Mouse (Mus musculus): Measurements from ENCODE around the gene Ksr2. TPM values are rescaled to one million over a fixed set of nuclear protein-coding genes. Genes with fewer than 3 reads are reported as not detected.

Gene Ksr2
- polyA plus RNA-seq, 1 experiment from 2014 or later = 2.7 TPM

- Histone ChIP-seq H3K36me3 (replicated peaks) (no peaks in the 10 kb centered on the region), H3K9ac (no peak overlapping the region), H3K4me1 (peaks cover 3% of the 10 kb centered on the region; the same call in 1 of the 2 replicates), H3K27me3 (no peaks in the 10 kb centered on the region), H3K9me3 (no peaks in the 10 kb centered on the region), H3K27ac (no peak overlapping the region), H3K4me3 (replicated peaks) (no peak overlapping the region), H3K4me2 (no peak overlapping the region)
- WGBS = 3% methylated on average over 8 of the region's 8 CpGs
- no peak for ATAC-seq (ENCODE audit: low FRiP score)
These were observed 102.8 kb downstream of the Ksr2 start for GRCm38 (mm10) chr5:117516597-117516996.

GRCm38 (mm10) chr5:117519858-117520495 is 106.2 kb downstream of the Ksr2 start:
- Histone ChIP-seq H3K27me3 (no peaks in the 10 kb centered on the region), H3K9me3 (no peaks in the 10 kb centered on the region), H3K27ac (no peak overlapping the region), H3K36me3 (replicated peaks) (no peaks in the 10 kb centered on the region), H3K4me1 (no peaks in the 10 kb centered on the region), H3K4me3 (replicated peaks) (no peak overlapping the region), H3K9ac (no peak overlapping the region), H3K4me2 (no peak overlapping the region)
- WGBS = 39% methylated on average over 4 of the region's 4 CpGs
- no peak for ATAC-seq (ENCODE audit: low FRiP score)

- Histone ChIP-seq H3K4me2 (no peak overlapping the region), H3K4me1 (no peaks in the 10 kb centered on the region), H3K27ac (no peak overlapping the region), H3K4me3 (replicated peaks) (no peak overlapping the region), H3K36me3 (replicated peaks) (no peaks in the 10 kb centered on the region), H3K27me3 (no peaks in the 10 kb centered on the region), H3K9me3 (no peaks in the 10 kb centered on the region), H3K9ac (no peak overlapping the region)
- ATAC-seq (ENCODE audit: low FRiP score) = no peak
- WGBS = 73% methylated on average over 4 of the region's 4 CpGs
These were observed 107.4 kb downstream of the Ksr2 start for GRCm38 (mm10) chr5:117521156-117521555.

- WGBS = 84% methylated on average over 4 of the region's 4 CpGs
- H3K4me1 ChIP-seq = no peaks in the 10 kb centered on the region
These were observed 107.9 kb downstream of the Ksr2 start for GRCm38 (mm10) chr5:117521701-117522100.

GRCm38 (mm10) chr5:117522471-117522870 is 108.7 kb downstream of the Ksr2 start:
- no peaks in the 10 kb centered on the region for H3K27me3 ChIP-seq
- no peak overlapping the region for H3K4me3 ChIP-seq (replicated peaks)
- no peak overlapping the region for H3K27ac ChIP-seq
- H3K9ac ChIP-seq = no peak overlapping the region
- WGBS = 64% methylated on average over 4 of the region's 4 CpGs
- H3K9me3 ChIP-seq = no peaks in the 10 kb centered on the region
- no peak for ATAC-seq (ENCODE audit: low FRiP score)
- no peaks in the 10 kb centered on the region for H3K4me1 ChIP-seq
- H3K4me2 ChIP-seq = no peak overlapping the region
- no peaks in the 10 kb centered on the region for H3K36me3 ChIP-seq (replicated peaks)

More at GRCm38 (mm10) chr5:117521701-117522100, 107.9 kb downstream of the Ksr2 start:
- H3K36me3 ChIP-seq (replicated peaks) = no peaks in the 10 kb centered on the region
- H3K4me3 ChIP-seq (replicated peaks) = no peak overlapping the region
- no peaks in the 10 kb centered on the region for H3K27me3 ChIP-seq
- H3K27ac ChIP-seq = no peak overlapping the region
- no peak for ATAC-seq (ENCODE audit: low FRiP score)
- no peak overlapping the region for H3K9ac ChIP-seq
- no peak overlapping the region for H3K4me2 ChIP-seq
- no peaks in the 10 kb centered on the region for H3K9me3 ChIP-seq

GRCm38 (mm10) chr5:117523010-117523409 is 109.2 kb downstream of the Ksr2 start:
- no peak overlapping the region for H3K27ac ChIP-seq
- ATAC-seq (ENCODE audit: low FRiP score) = no peak
- H3K4me3 ChIP-seq (replicated peaks) = no peak overlapping the region
- no peaks in the 10 kb centered on the region for H3K9me3 ChIP-seq
- no peak overlapping the region for H3K4me2 ChIP-seq
- H3K4me1 ChIP-seq = no peaks in the 10 kb centered on the region
- H3K9ac ChIP-seq = no peak overlapping the region
- no peaks in the 10 kb centered on the region for H3K27me3 ChIP-seq
- WGBS = 84% methylated on average over 10 of the region's 10 CpGs
- H3K36me3 ChIP-seq (replicated peaks) = no peaks in the 10 kb centered on the region

- H3K9me3 ChIP-seq = no peaks in the 10 kb centered on the region
- peaks cover 28% of the 10 kb centered on the region for H3K27me3 ChIP-seq
- ATAC-seq (ENCODE audit: low FRiP score) = no peak
- WGBS = 36% methylated on average over 6 of the region's 6 CpGs
- H3K4me2 ChIP-seq = no peak overlapping the region
- no peak overlapping the region for H3K9ac ChIP-seq
- H3K27ac ChIP-seq = no peak overlapping the region
- H3K4me3 ChIP-seq (replicated peaks) = no peak overlapping the region
- H3K36me3 ChIP-seq (replicated peaks) = no peaks in the 10 kb centered on the region
- peaks cover 11% of the 10 kb centered on the region for H3K4me1 ChIP-seq
These were observed 117.2 kb downstream of the Ksr2 start for GRCm38 (mm10) chr5:117530991-117531390.

- Histone ChIP-seq H3K4me1 (peaks cover 15% of the 10 kb centered on the region), H3K9ac (no peak overlapping the region), H3K36me3 (replicated peaks) (no peaks in the 10 kb centered on the region), H3K27me3 (peaks cover 9% of the 10 kb centered on the region; the same call in 1 of the 2 replicates), H3K4me2 (no peak overlapping the region), H3K27ac (no peak overlapping the region), H3K9me3 (no peaks in the 10 kb centered on the region), H3K4me3 (replicated peaks) (no peak overlapping the region)
- 73% methylated on average over 3 of the region's 3 CpGs for WGBS
- no peak for ATAC-seq (ENCODE audit: low FRiP score)
These were observed 125.4 kb downstream of the Ksr2 start for GRCm38 (mm10) chr5:117539221-117539620.

- H3K4me3 ChIP-seq (replicated peaks) = no peak overlapping the region
- no peak for ATAC-seq (ENCODE audit: low FRiP score)
- no peak overlapping the region for H3K4me2 ChIP-seq
- peaks cover 13% of the 10 kb centered on the region; the same call in 1 of the 2 replicates for H3K4me1 ChIP-seq
- H3K27ac ChIP-seq = no peak overlapping the region
- H3K9me3 ChIP-seq = no peaks in the 10 kb centered on the region
- H3K9ac ChIP-seq = no peak overlapping the region
- WGBS = 70% methylated on average over 8 of the region's 8 CpGs
- no peaks in the 10 kb centered on the region for H3K36me3 ChIP-seq (replicated peaks)
- H3K27me3 ChIP-seq = no peaks in the 10 kb centered on the region
These were observed 127.9 kb downstream of the Ksr2 start for GRCm38 (mm10) chr5:117541654-117542053.

- ATAC-seq (ENCODE audit: low FRiP score) = no peak
- Histone ChIP-seq H3K36me3 (replicated peaks) (no peaks in the 10 kb centered on the region), H3K9ac (no peak overlapping the region), H3K27ac (no peak overlapping the region), H3K27me3 (no peaks in the 10 kb centered on the region), H3K4me2 (no peak overlapping the region), H3K4me3 (replicated peaks) (no peak overlapping the region), H3K9me3 (no peaks in the 10 kb centered on the region), H3K4me1 (no peaks in the 10 kb centered on the region)
- WGBS = 83% methylated on average over 25 of the region's 25 CpGs
These were observed 133.0 kb downstream of the Ksr2 start for GRCm38 (mm10) chr5:117546694-117547268.

GRCm38 (mm10) chr5:117550992-117551391 is 137.2 kb downstream of the Ksr2 start:
- 79% methylated on average over 9 of the region's 9 CpGs for WGBS
- Histone ChIP-seq H3K4me2 (no peak overlapping the region), H3K27me3 (no peaks in the 10 kb centered on the region), H3K27ac (no peak overlapping the region), H3K36me3 (replicated peaks) (no peaks in the 10 kb centered on the region), H3K4me1 (no peaks in the 10 kb centered on the region), H3K9me3 (no peaks in the 10 kb centered on the region), H3K9ac (no peak overlapping the region), H3K4me3 (replicated peaks) (no peak overlapping the region)
- ATAC-seq (ENCODE audit: low FRiP score) = no peak

- Histone ChIP-seq H3K9me3 (no peaks in the 10 kb centered on the region), H3K27ac (no peak overlapping the region), H3K4me2 (no peak overlapping the region), H3K9ac (no peak overlapping the region), H3K36me3 (replicated peaks) (no peaks in the 10 kb centered on the region), H3K27me3 (no peaks in the 10 kb centered on the region), H3K4me3 (replicated peaks) (no peak overlapping the region), H3K4me1 (no peaks in the 10 kb centered on the region)
- 91% methylated on average over 8 of the region's 8 CpGs for WGBS
- ATAC-seq (ENCODE audit: low FRiP score) = no peak
These were observed 138.3 kb downstream of the Ksr2 start for GRCm38 (mm10) chr5:117552096-117552495.

- whole genome bisulfite sequencing = 86% methylated on average over 4 of the region's 4 CpGs
- Histone ChIP-seq H3K9me3 (no peaks in the 10 kb centered on the region), H3K4me3 (replicated peaks) (no peak overlapping the region), H3K4me2 (no peak overlapping the region), H3K9ac (no peak overlapping the region), H3K4me1 (no peaks in the 10 kb centered on the region), H3K27ac (no peak overlapping the region), H3K27me3 (no peaks in the 10 kb centered on the region), H3K36me3 (replicated peaks) (no peaks in the 10 kb centered on the region)
- no peak for ATAC-seq (ENCODE audit: low FRiP score)
These were observed 140.7 kb downstream of the Ksr2 start for GRCm38 (mm10) chr5:117554505-117554904.
